In genomic region chr16:89867212-89867829, GRCm38 (mm10) we compare ENCODE assay signal across 14 mouse cellular contexts.
DNase-seq lines count a peak whose midpoint lies in the region; TF ChIP-seq lines count a peak whose summit lies in the region.
"Had no signal": no experiment of that assay in that cellular context is flagged by ENCODE, and none has a peak within 500 bp of the region (broad histone marks: within the 10 kb centered on the region; RNA-seq: fewer than 3 reads in every experiment).

No protein-coding gene starts in this region.

- TF ChIP-seq CTCF in brain, embryonic 14.5 days (IDR thresholded peaks at IDR 0.05; ENCODE audit: borderline replicate concordance, extremely low read depth, insufficient read depth, insufficient read length): no peak; the same call in 1 of the 2 replicates

- peaks cover 19% of the 10 kb centered on the region for H3K36me3 ChIP-seq in heart, embryonic 10.5 days

- WGBS in heart, embryonic 10.5 days: 89% methylated on average over 26 of the region's 26 CpGs

- DNase-seq in heart, embryonic 10.5 days (ENCODE audit: low spot score): peak; percentile 69
- DNase-seq in heart, adult 8-10 months (ENCODE audit: low spot score): no peak
- DNase-seq in brain, embryonic 14.5 days (ENCODE audit: low read depth): peak; percentile 56
- peak; percentile 56 to 69 for DNase-seq in layer of hippocampus, adult 8-10 months (ENCODE audit: low spot score in 2 of 2)
- DNase-seq in right cerebral cortex, postnatal 14 days: peak; percentile 55
- no peak for DNase-seq in thymus, postnatal 36 days
- DNase-seq in retina, postnatal 1 day: no peak
- DNase-seq: adrenal gland, adult 8-10 months; gastrocnemius, postnatal 25 days; lung, postnatal 4 days; thymus, postnatal 4 days had no signal

- no peaks in the 10 kb centered on the region for H3K9me3 ChIP-seq in heart, embryonic 10.5 days
- H3K9me3 ChIP-seq: neural tube, embryonic 15.5 days; stomach, embryonic 15.5 days had no signal

- peaks cover 41% of the 10 kb centered on the region for H3K4me1 ChIP-seq in heart, embryonic 10.5 days
- H3K4me1 ChIP-seq: stomach, embryonic 15.5 days had no signal

- H3K27ac ChIP-seq in heart, embryonic 10.5 days: no peak overlapping the region
- H3K27ac ChIP-seq: liver, embryonic 14.5 days; neural tube, embryonic 15.5 days; stomach, embryonic 15.5 days had no signal

- no peaks in the 10 kb centered on the region for H3K27me3 ChIP-seq in heart, embryonic 10.5 days (ENCODE audit: insufficient read depth, poor library complexity, severe bottlenecking)
- H3K27me3 ChIP-seq: neural tube, embryonic 15.5 days; stomach, embryonic 15.5 days had no signal

- H3K4me3 ChIP-seq in heart, embryonic 10.5 days: no peak overlapping the region
- H3K4me3 ChIP-seq: neural tube, embryonic 15.5 days; stomach, embryonic 15.5 days had no signal

- no peak for TF ChIP-seq POLR2A in brain, embryonic 14.5 days (IDR thresholded peaks at IDR 0.05; ENCODE audit: borderline replicate concordance, extremely low read depth, insufficient read depth, insufficient read length, poor library complexity, severe bottlenecking)

Comparison
In these comparisons a context has a peak if more than half of its experiments do, and no peak if none do; other contexts are left out.
1. DNase-seq: peak in heart, embryonic 10.5 days (single experiment), brain, embryonic 14.5 days (single experiment), layer of hippocampus, adult 8-10 months (2 of 2) and right cerebral cortex, postnatal 14 days (single experiment); none in heart, adult 8-10 months (single experiment), thymus, postnatal 36 days (0 of 2) and retina, postnatal 1 day (single experiment).